9 mouse cellular contexts compared by ENCODE assay signal in genomic region chr3:89912108-89912542, GRCm38 (mm10). TPM values are rescaled to one million over a fixed set of nuclear protein-coding genes. Genes with fewer than 3 reads are reported as not detected.
DNase-seq lines count a peak whose midpoint lies in the region; ATAC-seq and TF ChIP-seq lines count a peak whose summit lies in the region.
"Had no signal": no experiment of that assay in that cellular context is flagged by ENCODE, and none has a peak within 500 bp of the region (broad histone marks: within the 10 kb centered on the region; RNA-seq: fewer than 3 reads in every experiment).

No protein-coding gene starts in this region.

- peaks cover 5% of the 10 kb centered on the region; the same call in 1 of the 2 replicates for H3K4me1 ChIP-seq in heart, embryonic 11.5 days (ENCODE audit: control insufficient read depth, insufficient read depth, low read length)
- H3K4me1 ChIP-seq in bone marrow, adult 2 months (ENCODE audit: control insufficient read depth, insufficient read depth, low read length) = peaks cover 6% of the 10 kb centered on the region; the same call in 1 of the 2 replicates
- H3K4me1 ChIP-seq in hindbrain, embryonic 11.5 days (replicated peaks; ENCODE audit: control insufficient read depth, insufficient read depth, low read length) = 0 out of 2 replicates have a peak, but pooled peaks cover 2% of the 10 kb centered on the region

- peak overlapping the region; percentile 50 for H3K4me3 ChIP-seq in heart, embryonic 11.5 days (ENCODE audit: low read depth, low read length)
- H3K4me3 ChIP-seq in bone marrow, adult 2 months (replicated peaks; ENCODE audit: control insufficient read depth, low read depth, low read length) = peak overlapping the region; percentile 76
- no peak overlapping the region for H3K4me3 ChIP-seq in hindbrain, embryonic 11.5 days (ENCODE audit: low read depth, low read length)

- no peak for ATAC-seq in heart, embryonic 11.5 days (replicated peaks; ENCODE audit: insufficient number of reproducible peaks, low FRiP score, low TSS enrichment)
- ATAC-seq in hindbrain, embryonic 11.5 days (ENCODE audit: low FRiP score) = 0 out of 2 replicates have a peak, but pooled peaks have one; percentile 6
- ATAC-seq in megakaryocyte, adult 5-6 weeks (ENCODE audit: poor library complexity, severe bottlenecking) = 0 out of 2 replicates have a peak, but pooled peaks have one; percentile 3

- peak overlapping the region; percentile 97 for H3K4me2 ChIP-seq in heart, embryonic 11.5 days
- H3K4me2 ChIP-seq in hindbrain, embryonic 11.5 days (replicated peaks; ENCODE audit: low read depth, low read length) = no peak overlapping the region

- no peak for TF ChIP-seq POLR2A in bone marrow, adult 2 months (IDR thresholded peaks at IDR 0.05; ENCODE audit: borderline replicate concordance, control insufficient read depth, low read depth, low read length)

- intact Hi-C loops in heart, postnatal 25 days (cut with DNase I) = loop anchor here (2.0 kb wide), 1 partner anchor 41 kb away; no protein-coding TSS in a partner anchor

- TF ChIP-seq CTCF in bone marrow, adult 2 months (IDR thresholded peaks at IDR 0.05; ENCODE audit: control insufficient read depth, insufficient read depth, low read length) = no peak

- DNase-seq in heart, postnatal 25 days (ENCODE audit: low spot score) = no peak
- no peak for DNase-seq in hindbrain, embryonic 11.5 days (ENCODE audit: low spot score)
- DNase-seq in retina, postnatal 1 day = no peak
- DNase-seq in left cerebral cortex, adult 11 months (ENCODE audit: low spot score) = no peak
- no peak for DNase-seq in B cell, adult 2 months

- H3K36me3 ChIP-seq in heart, embryonic 11.5 days (ENCODE audit: control insufficient read depth, insufficient read depth, low read length) = no peaks in the 10 kb centered on the region
- no peaks in the 10 kb centered on the region for H3K36me3 ChIP-seq in hindbrain, embryonic 11.5 days (ENCODE audit: control insufficient read depth, insufficient read depth, low read length)
- H3K36me3 ChIP-seq: G1E had no signal

- WGBS in heart, embryonic 11.5 days (ENCODE audit: insufficient replicate concordance) = 27% methylated on average over 6 of the region's 6 CpGs
- 11% methylated on average over 6 of the region's 6 CpGs for WGBS in bone marrow, adult 2 months
- 38% methylated on average over 6 of the region's 6 CpGs for WGBS in hindbrain, embryonic 11.5 days

- H3K9ac ChIP-seq in heart, embryonic 11.5 days (ENCODE audit: low read depth, low read length) = no peak overlapping the region
- H3K9ac ChIP-seq in hindbrain, embryonic 11.5 days (ENCODE audit: low read depth, low read length) = no peak overlapping the region

- no peaks in the 10 kb centered on the region for H3K9me3 ChIP-seq in heart, embryonic 11.5 days (replicated peaks; ENCODE audit: control insufficient read depth, low read length)
- H3K9me3 ChIP-seq in hindbrain, embryonic 11.5 days (ENCODE audit: control insufficient read depth, low read length) = no peaks in the 10 kb centered on the region
- H3K9me3 ChIP-seq: G1E had no signal

- peaks cover 33% of the 10 kb centered on the region for H3K27me3 ChIP-seq in heart, embryonic 11.5 days (ENCODE audit: control insufficient read depth, insufficient read depth, low read length)
- peaks cover 20% of the 10 kb centered on the region for H3K27me3 ChIP-seq in hindbrain, embryonic 11.5 days (ENCODE audit: control insufficient read depth, insufficient read depth, low read length)

- no peak overlapping the region for H3K27ac ChIP-seq in heart, embryonic 11.5 days (ENCODE audit: low read depth, low read length)
- peak overlapping the region; percentile 96 for H3K27ac ChIP-seq in bone marrow, adult 2 months (ENCODE audit: control insufficient read depth, insufficient read depth, low read depth, low read length, poor library complexity)
- H3K27ac ChIP-seq in hindbrain, embryonic 11.5 days (ENCODE audit: low read depth, low read length) = no peak overlapping the region

RNA-seq across cellular contexts. Expression of gene Il6ra, which starts 0.9 kb away (rescaled TPM):
- 0.08 and 0.23 TPM in 2 replicates for polyA plus RNA-seq in heart, embryonic 11.5 days (2014; fragmentation: Nextera tagmentation; extraction: Ambion mirVana)
- total RNA-seq in heart, postnatal 25 days (2021) = 1 to 10 TPM; 3.8 to 5.0 TPM
- polyA plus RNA-seq in bone marrow, adult 2 months (2011; ENCODE audit: insufficient read depth, insufficient read length, low replicate concordance, missing spikeins) = 6.5 and 11.4 TPM in 2 replicates
- 0.18 and 0.22 TPM in 2 replicates for polyA plus RNA-seq in hindbrain, embryonic 11.5 days (2014; fragmentation: Nextera tagmentation; extraction: Ambion mirVana)
- total RNA-seq in megakaryocyte, adult 5-6 weeks (2015) = 147 and 166 TPM in 2 replicates
- total RNA-seq in megakaryocyte, adult 5-6 weeks (2017) = 63.8 and 71.2 TPM in 2 replicates
- polyA plus RNA-seq: G1E had no signal

RNA-seq across cellular contexts. Expression of gene Atp8b2, which starts 51.2 kb away (rescaled TPM):
- 11.2 and 13.8 TPM in 2 replicates for polyA plus RNA-seq in heart, embryonic 11.5 days (2014; fragmentation: Nextera tagmentation; extraction: Ambion mirVana)
- total RNA-seq in heart, postnatal 25 days (2021) = 10 to 100 TPM; 25.0 to 32.4 TPM
- 9.0 and 30.6 TPM in 2 replicates for polyA plus RNA-seq in bone marrow, adult 2 months (2011; ENCODE audit: insufficient read depth, insufficient read length, low replicate concordance, missing spikeins)
- 12.0 and 19.1 TPM in 2 replicates for polyA plus RNA-seq in hindbrain, embryonic 11.5 days (2014; fragmentation: Nextera tagmentation; extraction: Ambion mirVana)
- 11.6 and 17.5 TPM in 2 replicates for total RNA-seq in megakaryocyte, adult 5-6 weeks (2015)
- 37.2 and 37.3 TPM in 2 replicates for total RNA-seq in megakaryocyte, adult 5-6 weeks (2017)
